Mouse (Mus musculus): ENCODE data around the gene Nmnat1. TPM values are rescaled to one million over a fixed set of nuclear protein-coding genes. Genes with fewer than 3 reads are reported as not detected.

Gene Nmnat1
- 0.92 and 1.8 TPM in 2 replicates for total RNA-seq (2023)

DNA sequence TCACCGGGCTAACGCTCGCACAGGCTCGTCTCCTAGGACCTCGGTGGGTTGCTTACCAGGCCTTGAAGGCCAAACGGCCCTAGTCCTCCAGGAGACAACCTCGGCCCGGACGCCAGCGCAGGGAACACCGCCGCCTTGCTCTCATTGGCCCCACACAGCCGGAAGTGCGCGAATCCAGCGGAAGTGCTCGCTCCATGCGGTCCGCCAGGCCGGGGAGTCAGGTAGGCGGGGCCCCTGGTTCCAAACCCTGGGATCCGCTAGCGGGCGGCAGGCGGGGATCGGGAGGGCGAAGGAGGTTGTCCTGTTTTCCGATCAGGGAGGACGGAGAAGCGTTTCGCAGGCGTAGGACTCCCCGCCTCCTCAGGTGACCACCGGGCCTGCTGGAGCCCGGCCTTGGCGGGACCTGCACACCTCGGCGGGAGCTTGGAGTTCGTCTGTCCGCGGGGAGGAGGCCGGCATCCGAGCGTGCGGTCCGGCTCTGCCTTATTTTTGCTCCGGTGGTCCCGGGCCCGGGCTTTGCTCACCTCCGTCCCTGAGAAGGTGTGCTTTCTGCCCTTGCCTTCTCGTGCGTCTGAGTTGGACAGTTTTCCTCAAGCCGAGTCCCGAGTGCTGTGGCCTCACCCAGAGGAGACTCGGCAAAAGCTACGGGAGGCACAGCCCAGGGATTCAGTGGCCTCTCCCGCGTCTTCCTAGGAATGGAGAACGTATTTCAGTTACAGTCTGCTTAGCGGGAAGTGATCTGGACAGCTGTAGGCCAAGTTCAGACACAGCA lies at the start of gene Nmnat1, which contains the start of gene Lzic:
TSS of gene Nmnat1 (minus strand) at position 150 of the 772 bp plus-strand sequence.
TSS of gene Lzic (plus strand) at position 177 of the 772 bp plus-strand sequence.

GRCm38 (mm10) chr4:149517868-149518340 lies 32.9 kb upstream of the Nmnat1 start, which contains the start of gene Ctnnbip1:
Gene Ctnnbip1, plus strand, starts transcription at chr4:149518236.

DNA sequence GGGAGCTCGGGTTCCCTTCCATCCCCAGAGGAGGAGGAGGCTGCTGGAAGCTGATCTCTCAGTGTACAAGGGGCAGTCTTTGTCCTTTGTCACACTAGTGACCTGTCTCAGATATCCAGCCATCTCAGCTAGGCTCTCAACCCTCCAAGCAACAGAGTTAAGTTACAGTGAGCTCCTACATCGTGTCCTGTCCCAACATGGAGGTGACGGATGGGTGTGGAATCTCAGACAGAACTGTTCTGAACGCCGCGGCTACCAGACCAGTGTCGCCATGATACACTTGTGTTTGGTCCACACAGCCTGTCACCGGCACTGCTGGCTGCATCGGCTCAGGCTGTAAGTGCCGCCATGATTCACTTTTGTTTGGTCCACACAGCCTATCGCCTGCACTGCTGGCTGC lies 7.9 kb downstream of the Nmnat1 start, which contains the start of gene Tmem274:
TSS of gene Tmem274 (plus strand) at position 301 of the 400 bp plus-strand sequence.

DNA sequence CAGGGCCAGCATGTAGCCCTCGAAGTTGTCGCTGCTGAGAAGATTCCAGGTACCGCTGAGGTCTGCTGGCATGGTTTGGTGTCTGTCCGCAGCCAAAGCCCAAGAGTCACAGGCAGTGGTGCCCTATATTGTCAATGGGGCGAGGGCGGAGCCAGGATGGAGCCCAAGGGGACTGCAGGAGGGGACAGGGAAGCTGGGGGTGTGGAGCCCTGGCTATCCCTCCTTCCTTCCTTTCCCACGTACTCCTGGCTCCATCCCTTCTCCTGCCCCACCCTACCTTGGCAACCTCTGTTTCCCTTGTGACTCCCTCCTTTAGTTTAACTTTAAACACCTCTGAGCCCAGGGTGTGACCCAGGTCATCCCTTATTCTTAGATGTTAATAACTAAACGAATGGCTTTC lies 30.1 kb downstream of the Nmnat1 start, which contains the start of gene Rbp7:
TSS of gene Rbp7 (minus strand) at position 100 of the 400 bp plus-strand sequence.

GRCm38 (mm10) chr4:149426325-149427199 lies 58.4 kb downstream of the Nmnat1 start, which contains the start of gene Ube4b:
Gene Ube4b, minus strand, starts transcription at chr4:149426749.

Other genes with a start within 250 kb of the Nmnat1 start
- 52.6 and 66.9 TPM in 2 replicates for gene Kif1b, start 177.5 kb downstream of the Nmnat1 start, total RNA-seq (2023)
- gene Ube4b, start 58.5 kb downstream of the Nmnat1 start, total RNA-seq (2023) = 29.2 and 62.4 TPM in 2 replicates
- gene Rbp7, start 30.2 kb downstream of the Nmnat1 start, total RNA-seq (2023) = not detected in 2 replicates
- not detected in 2 replicates for gene Tmem274, start 7.8 kb downstream of the Nmnat1 start, total RNA-seq (2023)
- 13.0 and 20.9 TPM in 2 replicates for gene Lzic, start within 50 bp of the Nmnat1 start, total RNA-seq (2023)
- 10.7 and 17.9 TPM in 2 replicates for gene Ctnnbip1, start 33.0 kb upstream of the Nmnat1 start, total RNA-seq (2023)
- gene Clstn1, start 101.3 kb upstream of the Nmnat1 start, total RNA-seq (2023) = 0.70 and 1.6 TPM in 2 replicates
- 183 and 197 TPM in 2 replicates for gene Pik3cd, start 217.4 kb upstream of the Nmnat1 start, total RNA-seq (2023)